Mouse (Mus musculus) bone marrow macrophage, adult 2 months (primary cell): ENCODE results near the gene Rell1.

Source experiments
- CTCF ChIP-seq: IDR thresholded peaks from 2 replicates; pipeline ENCODE4 v1.5.1; 2012; ENCODE audit warnings: low read depth, mild to moderate bottlenecking, low read length, moderate library complexity
- POLR2A ChIP-seq: IDR thresholded peaks from 2 replicates; pipeline ENCODE4 v1.6.1; 2012; ENCODE audit warnings: mild to moderate bottlenecking, low read depth, low read length, borderline replicate concordance

DNA sequence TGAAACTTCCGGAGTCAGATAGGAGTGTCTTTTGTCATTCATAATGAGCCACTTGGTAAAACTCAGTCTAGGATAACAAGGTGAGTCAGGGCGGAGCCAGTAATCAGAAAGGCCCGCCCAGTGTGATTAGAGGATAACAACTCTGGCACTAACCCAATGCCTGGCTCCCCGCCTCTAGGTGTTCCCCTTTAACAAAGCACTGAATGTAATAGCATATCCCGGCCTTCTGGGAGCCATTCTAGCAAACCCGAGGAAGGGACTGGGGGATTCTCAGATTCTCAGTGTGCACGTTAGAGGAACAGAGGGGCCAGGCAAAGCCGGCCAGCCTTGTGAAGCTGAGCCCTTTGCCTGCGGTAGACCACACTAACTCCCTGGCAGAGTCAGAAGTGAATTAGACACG lies 35.9 kb downstream of the Rell1 start:
- TF ChIP-seq CTCF (no peak), POLR2A (no peak)
